Mouse (Mus musculus): ENCODE measurements around the gene Scmh1. TPM values are rescaled to one million over a fixed set of nuclear protein-coding genes. Genes with fewer than 3 reads are reported as not detected.
A peak's percentile ranks its signal among the peaks of the same experiment; 100 is the strongest.

The Scmh1 gene
- polyA plus RNA-seq, 1 experiment from 2014 or later: 35.6 TPM

GRCm38 (mm10) chr4:120387496-120387895 lies 17.6 kb upstream of the Scmh1 start:
- 43% methylated on average over 4 of the region's 4 CpGs for WGBS
- DNase-seq (ENCODE audit: low spot score): peak; percentile 39
- TF ChIP-seq CTCF (IDR thresholded peaks at IDR 0.05; ENCODE audit: low read depth): peak; percentile 75
- TF ChIP-seq EP300 (optimal IDR thresholded peaks at IDR 0.05): no peak
- no peak for ATAC-seq (ENCODE audit: low FRiP score, low TSS enrichment)
- Histone ChIP-seq H3K4me3 (ENCODE audit: low read depth, low read length) (no peak overlapping the region), H3K27me3 (ENCODE audit: control insufficient read depth, insufficient read depth, low read length) (no peaks in the 10 kb centered on the region), H3K27ac (replicated peaks) (no peak overlapping the region), H3K9me3 (ENCODE audit: control insufficient read depth, low read length) (no peaks in the 10 kb centered on the region), H3K36me3 (ENCODE audit: control insufficient read depth, insufficient read depth, low read length) (no peaks in the 10 kb centered on the region), H3K9ac (ENCODE audit: low read length) (no peak overlapping the region), H3K4me2 (replicated peaks; ENCODE audit: low read depth) (no peak overlapping the region), H3K4me1 (replicated peaks; ENCODE audit: control insufficient read depth, insufficient read depth) (no peaks in the 10 kb centered on the region)

GRCm38 (mm10) chr4:120387968-120388367 lies 17.1 kb upstream of the Scmh1 start:
- Histone ChIP-seq H3K9ac (ENCODE audit: low read length) (no peak overlapping the region), H3K27me3 (ENCODE audit: control insufficient read depth, insufficient read depth, low read length) (no peaks in the 10 kb centered on the region), H3K4me3 (ENCODE audit: low read depth, low read length) (no peak overlapping the region), H3K9me3 (ENCODE audit: control insufficient read depth, low read length) (no peaks in the 10 kb centered on the region), H3K36me3 (ENCODE audit: control insufficient read depth, insufficient read depth, low read length) (no peaks in the 10 kb centered on the region), H3K27ac (replicated peaks) (no peak overlapping the region), H3K4me1 (replicated peaks; ENCODE audit: control insufficient read depth, insufficient read depth) (no peaks in the 10 kb centered on the region), H3K4me2 (replicated peaks; ENCODE audit: low read depth) (no peak overlapping the region)
- DNase-seq (ENCODE audit: low spot score): no peak
- 84% methylated on average over 2 of the region's 2 CpGs for WGBS
- TF ChIP-seq CTCF (IDR thresholded peaks at IDR 0.05; ENCODE audit: low read depth): no peak
- TF ChIP-seq EP300 (optimal IDR thresholded peaks at IDR 0.05): no peak
- no peak for ATAC-seq (ENCODE audit: low FRiP score, low TSS enrichment)

GRCm38 (mm10) chr4:120388998-120389542 lies 16.0 kb upstream of the Scmh1 start:
- Histone ChIP-seq H3K9me3 (ENCODE audit: control insufficient read depth, low read length) (no peaks in the 10 kb centered on the region), H3K36me3 (ENCODE audit: control insufficient read depth, insufficient read depth, low read length) (no peaks in the 10 kb centered on the region), H3K4me3 (ENCODE audit: low read depth, low read length) (no peak overlapping the region), H3K4me2 (replicated peaks; ENCODE audit: low read depth) (no peak overlapping the region), H3K9ac (ENCODE audit: low read length) (no peak overlapping the region), H3K27me3 (ENCODE audit: control insufficient read depth, insufficient read depth, low read length) (no peaks in the 10 kb centered on the region), H3K4me1 (replicated peaks; ENCODE audit: control insufficient read depth, insufficient read depth) (no peaks in the 10 kb centered on the region), H3K27ac (replicated peaks) (no peak overlapping the region)
- DNase-seq (ENCODE audit: low spot score) (no peak), ATAC-seq (ENCODE audit: low FRiP score, low TSS enrichment) (no peak)
- 63% methylated on average over 3 of the region's 3 CpGs for WGBS
- TF ChIP-seq EP300 (optimal IDR thresholded peaks at IDR 0.05): no peak
- TF ChIP-seq CTCF (IDR thresholded peaks at IDR 0.05; ENCODE audit: low read depth): no peak

- no peak overlapping the region for H3K27ac ChIP-seq (replicated peaks)
- no peaks in the 10 kb centered on the region for H3K9me3 ChIP-seq (ENCODE audit: control insufficient read depth, low read length)
- H3K4me1 ChIP-seq (replicated peaks; ENCODE audit: control insufficient read depth, insufficient read depth): no peaks in the 10 kb centered on the region
- ATAC-seq (ENCODE audit: low FRiP score, low TSS enrichment) (no peak), DNase-seq (ENCODE audit: low spot score) (no peak)
- 72% methylated on average over 6 of the region's 6 CpGs for WGBS
- H3K36me3 ChIP-seq (ENCODE audit: control insufficient read depth, insufficient read depth, low read length): no peaks in the 10 kb centered on the region
- H3K4me3 ChIP-seq (ENCODE audit: low read depth, low read length): no peak overlapping the region
- no peak overlapping the region for H3K4me2 ChIP-seq (replicated peaks; ENCODE audit: low read depth)
- TF ChIP-seq EP300 (optimal IDR thresholded peaks at IDR 0.05): no peak
- no peak for TF ChIP-seq CTCF (IDR thresholded peaks at IDR 0.05; ENCODE audit: low read depth)
- no peak overlapping the region for H3K9ac ChIP-seq (ENCODE audit: low read length)
- no peaks in the 10 kb centered on the region for H3K27me3 ChIP-seq (ENCODE audit: control insufficient read depth, insufficient read depth, low read length)
These were observed 15.5 kb upstream of the Scmh1 start for GRCm38 (mm10) chr4:120389546-120389945.

GRCm38 (mm10) chr4:120391591-120391990 lies 13.5 kb upstream of the Scmh1 start:
- 56% methylated on average over 6 of the region's 6 CpGs for WGBS
- H3K4me2 ChIP-seq (replicated peaks; ENCODE audit: low read depth): no peak overlapping the region
- H3K27ac ChIP-seq (replicated peaks): no peak overlapping the region

GRCm38 (mm10) chr4:120392341-120392740 lies 12.7 kb upstream of the Scmh1 start:
- Histone ChIP-seq H3K4me1 (replicated peaks; ENCODE audit: control insufficient read depth, insufficient read depth) (no peaks in the 10 kb centered on the region), H3K4me3 (ENCODE audit: low read depth, low read length) (no peak overlapping the region), H3K9ac (ENCODE audit: low read length) (no peak overlapping the region), H3K4me2 (replicated peaks; ENCODE audit: low read depth) (no peak overlapping the region), H3K9me3 (ENCODE audit: control insufficient read depth, low read length) (no peaks in the 10 kb centered on the region), H3K27ac (replicated peaks) (no peak overlapping the region), H3K27me3 (ENCODE audit: control insufficient read depth, insufficient read depth, low read length) (no peaks in the 10 kb centered on the region), H3K36me3 (ENCODE audit: control insufficient read depth, insufficient read depth, low read length) (no peaks in the 10 kb centered on the region)
- DNase-seq (ENCODE audit: low spot score) (no peak), ATAC-seq (ENCODE audit: low FRiP score, low TSS enrichment) (no peak)
- TF ChIP-seq EP300 (optimal IDR thresholded peaks at IDR 0.05): no peak
- no peak for TF ChIP-seq CTCF (IDR thresholded peaks at IDR 0.05; ENCODE audit: low read depth)
- WGBS: 59% methylated on average over 4 of the region's 4 CpGs

More at GRCm38 (mm10) chr4:120391591-120391990, 13.5 kb upstream of the Scmh1 start:
- no peaks in the 10 kb centered on the region for H3K9me3 ChIP-seq (ENCODE audit: control insufficient read depth, low read length)
- DNase-seq (ENCODE audit: low spot score) (no peak), ATAC-seq (ENCODE audit: low FRiP score, low TSS enrichment) (no peak)
- no peak overlapping the region for H3K4me3 ChIP-seq (ENCODE audit: low read depth, low read length)
- H3K36me3 ChIP-seq (ENCODE audit: control insufficient read depth, insufficient read depth, low read length): no peaks in the 10 kb centered on the region
- TF ChIP-seq EP300 (optimal IDR thresholded peaks at IDR 0.05) (no peak), CTCF (IDR thresholded peaks at IDR 0.05; ENCODE audit: low read depth) (no peak)
- H3K9ac ChIP-seq (ENCODE audit: low read length): no peak overlapping the region
- H3K4me1 ChIP-seq (replicated peaks; ENCODE audit: control insufficient read depth, insufficient read depth): no peaks in the 10 kb centered on the region
- H3K27me3 ChIP-seq (ENCODE audit: control insufficient read depth, insufficient read depth, low read length): no peaks in the 10 kb centered on the region
